Mouse (Mus musculus): ENCODE measurements at regions not wholly inside any gene's neighbourhood (a gene's known extent, or its start where the extent isn't known, plus 50 kb on each side); places are given as distances from the start of the nearest gene placed in this dataset.

GRCm38 (mm10) chr17:45928903-45929477 lies 103.2 kb downstream of the Vegfa start:
- no peak for DNase-seq

GRCm38 (mm10) chr17:45928013-45928412 lies 104.2 kb downstream of the Vegfa start:
- DNase-seq = no peak

- DNase-seq = no peak
Measured at GRCm38 (mm10) chr17:45925845-45926244, 106.3 kb downstream of the Vegfa start.

- DNase-seq = no peak
Measured at GRCm38 (mm10) chr17:45924595-45924994, 107.6 kb downstream of the Vegfa start.

- no peak for DNase-seq
Measured at GRCm38 (mm10) chr17:45923217-45923730, 108.9 kb downstream of the Vegfa start.

GRCm38 (mm10) chr17:45917647-45918046 lies 114.5 kb downstream of the Vegfa start:
- DNase-seq = no peak

- DNase-seq = no peak
Measured at GRCm38 (mm10) chr17:45916937-45917336, 115.2 kb downstream of the Vegfa start.

GRCm38 (mm10) chr17:45914706-45915240 lies 117.4 kb downstream of the Vegfa start:
- no peak for DNase-seq

- no peak for DNase-seq
Measured at GRCm38 (mm10) chr17:45914237-45914636, 117.9 kb downstream of the Vegfa start.

GRCm38 (mm10) chr17:45913671-45914070 lies 118.5 kb downstream of the Vegfa start:
- no peak for DNase-seq

- no peak for DNase-seq
Measured at GRCm38 (mm10) chr17:45912165-45912564, 120.0 kb downstream of the Vegfa start.

GRCm38 (mm10) chr17:45911201-45911731 lies 120.9 kb downstream of the Vegfa start:
- DNase-seq = no peak

- no peak for DNase-seq
Measured at GRCm38 (mm10) chr17:45910245-45910644, 121.9 kb downstream of the Vegfa start.

GRCm38 (mm10) chr17:45907587-45907986 lies 124.6 kb downstream of the Vegfa start:
- DNase-seq = no peak

- DNase-seq = no peak
Measured at GRCm38 (mm10) chr17:45905596-45905995, 126.6 kb downstream of the Vegfa start.

GRCm38 (mm10) chr17:45904251-45904650 lies 127.9 kb downstream of the Vegfa start:
- no peak for DNase-seq

- no peak for DNase-seq
Measured at GRCm38 (mm10) chr17:45903294-45903693, 128.9 kb downstream of the Vegfa start.

- no peak for DNase-seq
Measured at GRCm38 (mm10) chr17:45902668-45903067, 129.5 kb downstream of the Vegfa start.

- DNase-seq = no peak
Measured at GRCm38 (mm10) chr17:45896922-45897302, 135.3 kb downstream of the Vegfa start.

- no peak for DNase-seq
Measured at GRCm38 (mm10) chr17:45896142-45896921, 135.8 kb downstream of the Vegfa start.

GRCm38 (mm10) chr17:45894166-45894565 lies 138.0 kb downstream of the Vegfa start:
- DNase-seq = no peak

- no peak for DNase-seq
Measured at GRCm38 (mm10) chr17:45893698-45894097, 138.5 kb downstream of the Vegfa start.

- no peak for DNase-seq
Measured at GRCm38 (mm10) chr17:45893094-45893493, 139.1 kb downstream of the Vegfa start.

- DNase-seq = peak; percentile 24
Measured at GRCm38 (mm10) chr17:45889451-45889850, 142.7 kb downstream of the Vegfa start.
